Mouse (Mus musculus) adrenal gland, postnatal 14 days (tissue): ENCODE measurements around the gene Sall2. TPM values are rescaled to one million over a fixed set of nuclear protein-coding genes. Genes with fewer than 3 reads are reported as not detected.
A peak's percentile ranks its signal among the peaks of the same experiment; 100 is the strongest.
"Not testable (repeated sequence)": the region's sequence is repeated elsewhere in the genome, so short reads cannot be mapped to it uniquely, and the experiment has no call there.

ENCODE experiments used
- DNase-seq: peaks from one replicate; pipeline ENCODE4 v3.0.0; 2021; ENCODE audit warnings: mixed read lengths
- total RNA-seq: library from RNA; stranded (reverse); gene quantifications from 2 replicates; pipeline ENCODE4 v1.2.3, GENCODE M21; 2021

Gene Sall2
- total RNA-seq, 1 experiment from 2014 or later = 7.3 TPM

DNA sequence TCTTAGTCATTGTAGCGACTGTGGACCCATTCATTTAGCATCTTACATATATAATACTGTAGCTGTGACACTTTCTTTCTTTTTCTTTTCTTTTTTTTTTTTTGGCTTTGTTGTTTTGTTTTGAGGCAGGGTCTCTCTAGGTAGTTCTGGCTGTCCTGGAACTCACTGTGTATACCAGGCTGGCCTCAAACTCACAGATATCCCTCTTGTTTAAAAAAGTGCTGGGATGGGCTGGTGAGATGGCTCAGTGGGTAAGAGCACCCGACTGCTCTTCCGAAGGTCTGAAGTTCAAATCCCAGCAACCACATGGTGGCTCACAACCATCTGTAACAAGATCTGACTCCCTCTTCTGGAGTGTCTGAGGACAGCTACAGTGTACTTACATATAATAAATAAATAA, 25.0 kb downstream of the Sall2 start:
- DNase-seq = not testable (repeated sequence)

DNA sequence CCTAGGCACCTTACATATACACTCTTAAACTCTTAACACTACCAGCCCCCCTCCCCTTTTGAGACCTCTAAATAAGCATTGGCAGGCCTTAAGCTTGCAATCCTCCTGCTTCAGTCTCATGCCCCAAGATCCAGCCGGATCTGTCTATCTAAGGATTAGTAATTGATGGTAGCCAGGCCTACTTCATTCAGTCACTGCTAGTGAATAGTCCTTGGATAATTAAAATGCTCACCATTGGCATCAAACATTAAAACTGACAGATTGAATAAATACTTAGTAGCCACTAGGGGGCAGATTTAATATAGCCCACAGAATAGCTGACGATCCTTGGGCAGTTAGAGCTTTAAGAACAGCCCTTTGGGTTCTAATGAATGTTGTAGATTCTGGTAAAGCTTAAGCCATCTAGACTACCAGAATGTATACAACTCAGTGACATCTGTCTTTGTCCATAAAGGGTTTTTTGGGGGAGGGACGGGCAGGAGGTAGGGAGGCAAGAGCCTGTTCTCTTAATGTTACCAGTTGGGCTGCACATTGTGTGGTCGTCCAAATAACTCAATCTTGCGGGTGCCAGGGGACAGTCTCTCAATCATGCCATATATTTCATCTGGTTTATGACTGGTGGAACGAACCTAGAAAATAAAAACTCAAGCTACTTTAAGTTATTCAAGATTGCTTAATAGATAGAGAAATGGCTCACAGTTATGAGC, 32.9 kb downstream of the Sall2 start:
- DNase-seq = no peak

DNA sequence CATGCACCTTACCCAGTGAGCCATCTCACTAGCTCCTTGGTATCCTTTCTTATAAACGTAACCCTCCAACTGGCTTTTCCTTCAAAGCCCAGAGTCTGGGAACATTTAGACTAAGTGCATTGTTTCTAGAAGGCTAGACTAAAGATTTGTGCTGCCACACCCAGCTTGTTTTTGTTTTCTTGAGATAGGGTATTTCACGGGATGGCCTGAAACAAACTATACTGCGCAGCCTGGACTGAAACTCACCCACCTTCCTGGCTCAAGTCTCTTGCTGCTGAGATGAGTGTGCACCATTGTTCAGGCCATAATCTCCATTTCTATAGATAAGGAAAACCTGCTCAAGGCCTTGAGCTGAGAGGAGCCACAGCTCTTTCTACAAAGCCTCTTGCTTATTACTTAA, 44.4 kb downstream of the Sall2 start:
- DNase-seq = no peak

DNA sequence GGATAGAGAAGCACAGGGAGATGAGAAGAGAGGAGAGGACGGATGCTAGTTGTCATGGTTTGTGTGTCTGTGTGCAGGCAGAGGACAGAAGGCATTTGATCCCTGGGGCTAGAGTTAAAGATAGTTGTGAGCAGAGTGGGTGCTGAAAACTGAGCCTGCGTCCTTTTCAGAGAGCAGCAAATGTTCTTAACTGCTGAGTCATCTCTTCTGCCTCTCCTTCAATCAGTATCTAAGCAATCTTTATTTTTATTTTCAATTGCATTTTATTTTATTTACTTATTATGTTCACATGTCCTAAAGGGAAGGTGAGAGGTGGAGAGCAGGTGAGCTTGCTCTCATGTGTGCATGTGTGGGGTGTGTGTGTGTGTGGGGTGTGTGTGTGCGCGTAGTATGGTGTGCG, 44.9 kb downstream of the Sall2 start:
- no peak for DNase-seq

DNA sequence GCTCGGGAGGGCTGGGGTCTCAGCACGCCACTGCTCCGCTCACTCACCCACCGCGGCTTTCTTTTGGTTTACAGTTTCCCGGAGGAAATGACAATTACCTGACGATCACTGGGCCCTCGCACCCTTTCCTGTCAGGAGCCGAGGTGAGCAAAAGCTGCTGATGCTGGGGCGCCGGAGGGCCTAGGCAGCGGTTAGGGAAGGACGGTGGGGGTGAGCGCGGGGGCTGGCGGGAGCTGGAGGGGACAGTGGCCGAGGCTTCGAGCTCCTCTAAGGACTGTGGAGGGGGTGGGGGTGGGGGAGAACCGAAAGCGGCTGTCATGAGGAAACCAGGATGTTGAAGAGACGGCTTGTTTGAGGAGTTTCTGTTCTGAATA, 48.8 kb downstream of the Sall2 start:
- peak; percentile 60 for DNase-seq

DNA sequence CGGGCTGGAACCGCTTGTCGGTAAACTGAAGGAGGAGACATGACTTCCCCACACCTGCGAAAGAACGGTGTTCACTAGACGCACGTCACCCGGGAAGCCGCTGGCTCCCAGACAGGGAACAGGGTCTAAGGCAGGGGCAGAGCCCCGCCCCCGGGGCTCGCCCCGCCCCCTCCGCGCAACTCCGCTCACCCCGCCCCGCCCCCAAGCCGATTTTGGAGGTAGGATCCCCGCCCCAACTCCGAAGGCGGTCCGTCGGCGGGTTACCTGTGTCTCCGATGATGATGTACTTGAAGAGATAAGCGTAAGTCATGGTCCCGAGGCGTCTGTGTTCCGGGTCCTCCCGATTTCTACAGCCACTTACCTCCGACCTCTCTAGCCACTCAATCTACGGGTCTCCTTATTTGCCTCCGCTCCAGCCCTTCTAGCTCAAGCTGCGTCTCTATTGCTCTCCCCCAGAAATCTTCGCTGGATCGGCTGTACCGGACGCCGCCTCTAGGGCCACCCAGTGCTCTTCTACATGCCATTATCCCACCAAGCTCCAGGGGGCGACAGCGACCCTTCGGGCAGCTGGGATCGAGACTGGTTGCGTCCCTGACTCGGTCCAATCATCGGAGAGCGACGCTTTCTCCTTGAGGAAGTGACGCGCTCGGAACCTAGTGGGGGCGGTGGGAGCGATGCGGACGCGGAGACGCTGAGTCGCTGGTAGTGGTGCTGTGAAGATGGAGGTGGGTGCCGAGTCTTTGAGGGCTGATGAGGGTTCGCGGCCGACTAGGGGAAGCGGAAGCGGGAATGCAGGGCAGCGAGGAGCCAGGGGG, 49.4 kb downstream of the Sall2 start, which contains the start of the genes Tox4 and Rab2b:
Gene Tox4 (plus strand): TSS at position 215 of the 815 bp plus-strand sequence.
Gene Rab2b (minus strand): TSS at position 614 of the 815 bp plus-strand sequence.
- peak; percentile 99 for DNase-seq

DNA sequence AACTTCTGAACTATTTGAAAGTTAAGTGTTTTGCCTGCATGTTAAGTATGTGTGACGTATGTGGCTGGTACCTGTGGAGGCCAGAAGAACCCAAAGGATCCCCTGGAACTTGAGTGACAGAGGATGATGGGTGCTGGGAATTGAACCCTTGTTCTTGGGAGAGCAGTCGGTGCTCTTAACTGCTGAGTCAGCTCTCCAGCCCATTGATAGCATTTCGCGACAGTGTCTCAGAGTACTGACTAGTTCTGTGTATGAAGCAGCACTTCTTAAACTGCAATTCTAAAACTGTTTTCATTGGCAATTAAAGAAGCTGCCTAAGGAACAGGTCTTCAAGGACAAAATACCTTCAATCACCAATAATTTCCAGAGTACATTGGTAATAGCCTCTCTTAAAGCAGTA, 51.4 kb downstream of the Sall2 start:
- DNase-seq = no peak

DNA sequence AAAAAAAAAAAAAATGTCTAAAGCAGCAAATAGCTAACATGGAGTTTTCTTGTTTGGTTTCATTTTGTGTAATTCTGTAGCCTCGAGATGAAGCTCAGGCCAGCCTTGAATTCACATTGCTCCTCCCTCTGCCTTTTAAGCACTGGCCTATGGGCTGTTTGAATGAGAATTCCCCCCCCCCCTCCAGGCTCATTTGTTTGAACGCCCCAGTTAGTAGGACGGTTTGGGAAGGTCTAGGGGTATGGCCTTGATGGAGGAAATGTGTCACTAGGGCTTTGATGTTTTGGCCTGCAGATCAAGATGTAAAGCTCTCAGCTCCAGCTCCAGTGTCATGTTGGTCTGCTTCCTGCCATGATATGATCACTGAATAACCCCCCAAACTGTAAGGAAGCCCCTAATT, 55.8 kb downstream of the Sall2 start:
- DNase-seq = peak; percentile 75

Other genes with a start within 250 kb of the Sall2 start
- 221 and 230 TPM in 2 replicates for gene Hnrnpc, start 224.7 kb downstream of the Sall2 start, total RNA-seq
- 0.44 and 1.4 TPM in 2 replicates for gene Rpgrip1, start 218.1 kb downstream of the Sall2 start, total RNA-seq
- 56.4 and 62.2 TPM in 2 replicates for gene Supt16, start 131.3 kb downstream of the Sall2 start, total RNA-seq
- 88.4 and 93.0 TPM in 2 replicates for gene Chd8, start 71.0 kb downstream of the Sall2 start, total RNA-seq
- 42.7 and 46.9 TPM in 2 replicates for gene Tox4, start 49.6 kb downstream of the Sall2 start, total RNA-seq
- 30.2 and 32.2 TPM in 2 replicates for gene Rab2b, start 49.2 kb downstream of the Sall2 start, total RNA-seq
- gene Mettl3, start 23.6 kb downstream of the Sall2 start, total RNA-seq = 31.4 and 41.7 TPM in 2 replicates
- not detected in 2 replicates for gene Olfr1513, start 27.6 kb upstream of the Sall2 start, total RNA-seq
- gene Olfr1512, start 50.4 kb upstream of the Sall2 start, total RNA-seq = not detected in 2 replicates
- gene Olfr1511, start 68.6 kb upstream of the Sall2 start, total RNA-seq = not detected in 2 replicates
- gene Olfr1510, start 85.6 kb upstream of the Sall2 start, total RNA-seq = not detected in 2 replicates
- not detected in 2 replicates for gene Olfr1509, start 114.2 kb upstream of the Sall2 start, total RNA-seq
- gene Olfr1508, start 138.7 kb upstream of the Sall2 start, total RNA-seq = not detected in 2 replicates
- gene Olfr1507, start 167.0 kb upstream of the Sall2 start, total RNA-seq = not detected in 2 replicates